Mouse (Mus musculus) liver, embryonic 16.5 days (tissue): ENCODE measurements around the gene Clec16a. TPM values are rescaled to one million over a fixed set of nuclear protein-coding genes. Genes with fewer than 3 reads are reported as not detected.
A peak's percentile ranks its signal among the peaks of the same experiment; 100 is the strongest.

Source experiments
- ATAC-seq: fragments of 200-750 bp; cut with Nextera tagmentation; 2 replicates; pipeline ENCODE4 v1.8.0; 2017; ENCODE audit warnings: low read depth, mild to moderate bottlenecking, moderate number of reproducible peaks, moderate library complexity
- H3K27ac ChIP-seq: fragments of 300-500 bp; sonication (generic); 2 replicates; pipeline ENCODE4 v1.5.1; 2014; ENCODE audit warnings: mild to moderate bottlenecking, low read length
- H3K27me3 ChIP-seq: fragments of 300-500 bp; sonication (generic); 2 replicates; pipeline ENCODE4 v1.6.1; 2014; ENCODE audit warnings: low read depth, low read length, mixed read lengths; ENCODE audit not compliant: control insufficient read depth, insufficient read depth
- H3K36me3 ChIP-seq: fragments of 300-500 bp; sonication (generic); 2 replicates; pipeline ENCODE4 v1.6.1; 2014; ENCODE audit warnings: mild to moderate bottlenecking; ENCODE audit not compliant: control insufficient read depth, insufficient read depth
- H3K4me1 ChIP-seq: fragments of 300-500 bp; sonication (generic); 2 replicates; pipeline ENCODE4 v1.6.1; 2014; ENCODE audit warnings: low read depth, low read length, mixed read lengths; ENCODE audit not compliant: control insufficient read depth
- H3K4me2 ChIP-seq: fragments of 300-500 bp; sonication (generic); 2 replicates; pipeline ENCODE4 v1.6.1; 2014; ENCODE audit warnings: low read depth, low read length, mixed read lengths
- H3K4me3 ChIP-seq: fragments of 300-500 bp; sonication (generic); 2 replicates; pipeline ENCODE4 v1.5.1; 2014; ENCODE audit warnings: low read depth, mild to moderate bottlenecking, low read length
- H3K9ac ChIP-seq: fragments of 300-500 bp; sonication (generic); 2 replicates; pipeline ENCODE4 v1.6.1; 2014; ENCODE audit warnings: low read depth, low read length
- H3K9me3 ChIP-seq: fragments of 300-500 bp; sonication (generic); replicated peaks from 2 replicates; pipeline ENCODE4 v1.6.1; 2016; ENCODE audit warnings: low read length; ENCODE audit not compliant: control insufficient read depth
- WGBS: fragments of 180-500 bp; shearing (Covaris S2); extraction: QIAGEN DNeasy Blood & Tissue Kit; methylation state at CpG from one replicate; pipeline ENCODE4 v1.1.7; 2014; ENCODE audit not compliant: insufficient replicate concordance; 5-methylcytosine and 5-hydroxymethylcytosine counted together
- polyA plus RNA-seq: library from polyadenylated mRNA; unstranded; fragments of >200 nt; fragmentation: Nextera tagmentation; extraction: Ambion mirVana; gene quantifications from 2 replicates; pipeline ENCODE4 v1.2.1, GENCODE M21; 2015

Clec16a gene
- 9.8 and 11.1 TPM in 2 replicates for polyA plus RNA-seq

DNA sequence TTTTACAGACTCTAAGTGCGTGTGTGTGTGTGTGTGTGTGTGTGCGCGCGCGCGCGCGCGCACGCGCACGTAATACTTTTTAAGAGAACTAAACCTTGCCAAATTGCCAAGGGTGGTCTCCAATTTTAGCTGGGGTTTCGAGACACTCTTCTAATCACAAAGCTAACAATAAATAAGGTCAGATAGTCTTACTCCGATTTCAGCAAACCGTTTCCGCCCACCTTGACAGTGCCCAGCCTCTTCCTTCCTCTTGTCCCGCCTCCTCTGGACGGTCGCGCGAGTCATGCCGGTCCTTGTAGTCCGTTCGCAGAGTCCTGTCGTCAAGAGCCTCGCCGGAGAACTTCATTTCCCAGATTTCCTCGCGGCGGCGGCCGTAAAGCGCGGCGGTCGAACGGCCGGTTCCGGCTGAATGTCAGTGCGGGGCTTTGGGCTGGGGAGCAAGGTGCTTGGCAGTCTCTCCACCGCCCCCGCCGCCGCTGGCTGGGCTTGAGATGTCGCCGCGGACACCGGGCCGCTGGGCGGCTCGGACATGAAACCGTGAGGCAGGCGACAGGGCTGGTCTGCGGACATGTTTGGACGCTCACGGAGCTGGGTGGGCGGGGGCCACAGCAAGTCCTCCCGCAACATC is at the start of gene Clec16a:
TSS of gene Clec16a (plus strand) at position 345 of the 628 bp plus-strand sequence.
- peaks cover 22% of the 10 kb centered on the region for H3K4me1 ChIP-seq
- peak; percentile 86 for ATAC-seq
- peak within 1 kb of the TSS; percentile 96 for H3K4me3 ChIP-seq
- H3K36me3 ChIP-seq: no peaks in the 10 kb centered on the region
- H3K4me2 ChIP-seq: peak within 1 kb of the TSS; percentile 90
- WGBS: under 1% methylated on average over 58 of the region's 58 CpGs
- no peaks in the 10 kb centered on the region for H3K27me3 ChIP-seq
- H3K27ac ChIP-seq: 0 out of 2 replicates have a peak within 1 kb of the TSS, but pooled peaks have one; percentile 31
- peak within 1 kb of the TSS; percentile 89 for H3K9ac ChIP-seq
- no peaks in the 10 kb centered on the region for H3K9me3 ChIP-seq

DNA sequence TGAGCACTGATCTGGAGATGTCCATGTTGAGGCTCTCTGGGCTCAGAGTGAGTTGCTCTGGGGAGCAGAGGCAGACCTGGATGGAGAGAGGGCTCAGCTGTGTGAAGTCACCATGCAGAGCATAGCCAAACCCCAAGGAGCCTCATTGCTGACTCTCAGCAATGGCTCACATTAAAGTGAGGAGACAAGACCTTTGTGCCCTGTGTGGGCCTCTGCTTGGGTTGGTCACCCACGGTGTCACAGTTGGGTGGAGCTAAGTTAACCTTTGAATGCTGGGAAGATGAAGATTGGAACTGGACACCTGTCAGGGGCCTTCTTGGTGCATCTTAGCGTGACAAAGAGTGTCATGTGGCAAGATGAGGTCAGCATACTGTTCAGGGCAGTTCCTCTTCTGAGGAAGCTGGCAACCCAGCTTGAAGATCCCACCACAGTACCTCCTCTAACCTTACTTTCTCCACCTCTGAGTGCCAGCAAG is 49.3 kb upstream of the Clec16a start:
- no peak overlapping the region for H3K4me3 ChIP-seq
- H3K36me3 ChIP-seq: no peaks in the 10 kb centered on the region
- H3K9ac ChIP-seq: no peak overlapping the region
- H3K27me3 ChIP-seq: no peaks in the 10 kb centered on the region
- H3K4me1 ChIP-seq: no peaks in the 10 kb centered on the region
- no peaks in the 10 kb centered on the region for H3K9me3 ChIP-seq
- WGBS: 25% methylated on average over 2 of the region's 2 CpGs
- ATAC-seq: no peak
- no peak overlapping the region for H3K27ac ChIP-seq
- no peak overlapping the region for H3K4me2 ChIP-seq

DNA sequence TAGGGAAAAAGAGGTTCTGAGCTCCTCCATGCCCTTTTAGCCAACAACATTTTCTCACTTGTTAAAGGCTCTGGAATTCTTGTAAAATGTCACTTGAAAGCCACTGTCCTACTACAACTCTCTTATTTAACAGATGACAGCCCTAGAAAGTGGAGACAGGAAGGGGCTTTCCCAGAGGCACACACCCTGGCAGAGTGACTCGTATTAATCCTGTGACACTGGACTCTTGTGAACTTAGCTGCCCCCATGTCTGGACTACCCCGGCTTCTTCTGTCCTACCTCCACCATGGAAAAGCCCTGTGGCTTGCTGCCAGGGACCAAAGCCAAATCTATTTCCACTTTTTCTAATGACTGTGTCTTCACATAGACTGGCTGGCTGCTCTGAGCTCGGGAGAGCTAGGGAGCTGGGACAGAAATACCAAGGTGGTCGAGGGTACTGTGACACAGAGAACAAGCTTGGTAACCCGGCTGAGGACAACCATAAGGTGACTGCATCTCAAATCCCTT is 47.0 kb upstream of the Clec16a start:
- WGBS: 42% methylated on average over 5 of the region's 5 CpGs
- Histone ChIP-seq H3K4me2 (no peak overlapping the region), H3K9me3 (no peaks in the 10 kb centered on the region), H3K27ac (no peak overlapping the region), H3K4me3 (no peak overlapping the region), H3K4me1 (no peaks in the 10 kb centered on the region), H3K27me3 (no peaks in the 10 kb centered on the region; the same call in 1 of the 2 replicates), H3K9ac (no peak overlapping the region), H3K36me3 (no peaks in the 10 kb centered on the region)
- no peak for ATAC-seq

DNA sequence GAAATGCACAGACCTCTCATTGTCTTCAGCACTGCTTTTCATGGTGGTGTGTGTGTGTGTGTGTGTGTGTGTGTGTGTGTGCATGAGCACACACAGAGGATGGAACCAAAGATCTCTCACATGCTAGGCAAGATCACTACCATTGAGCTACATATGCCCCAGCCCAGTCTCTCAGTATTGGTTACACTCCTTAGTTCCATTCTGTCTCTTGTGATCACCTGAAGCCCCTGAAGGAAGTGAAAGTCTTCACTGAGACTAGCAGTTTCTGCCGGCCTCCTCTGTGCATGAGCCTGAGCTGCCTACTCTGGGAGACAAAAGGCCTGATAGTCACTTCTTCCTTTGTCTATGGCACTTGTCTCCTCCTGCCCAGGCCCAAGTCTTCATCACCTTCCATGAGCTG is 46.0 kb upstream of the Clec16a start:
- Histone ChIP-seq H3K27me3 (no peaks in the 10 kb centered on the region; the same call in 1 of the 2 replicates), H3K9ac (no peak overlapping the region), H3K27ac (no peak overlapping the region), H3K4me1 (no peaks in the 10 kb centered on the region), H3K4me3 (no peak overlapping the region), H3K4me2 (no peak overlapping the region), H3K36me3 (no peaks in the 10 kb centered on the region), H3K9me3 (no peaks in the 10 kb centered on the region)
- 52% methylated on average over 1 of the region's 1 CpGs for WGBS
- ATAC-seq: no peak

DNA sequence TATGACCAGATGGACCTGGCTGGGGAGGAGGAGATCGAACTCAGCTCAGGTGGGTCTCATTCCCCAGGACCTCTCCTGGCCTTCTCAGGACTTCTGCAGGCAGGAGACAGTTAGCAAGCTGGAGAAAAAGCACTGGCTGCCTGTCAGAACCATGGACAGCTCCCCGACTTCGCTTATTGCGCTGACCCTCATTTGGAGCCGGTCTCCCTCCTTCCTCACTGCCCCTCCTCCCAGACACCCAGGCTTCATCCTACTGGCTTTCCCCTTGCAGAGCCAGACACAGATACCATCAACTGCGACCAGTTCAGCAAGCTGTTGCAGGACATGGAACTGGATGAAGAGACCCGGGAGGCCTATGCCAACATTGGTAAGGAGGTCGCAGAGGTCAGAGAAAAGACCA is 43.3 kb upstream of the Clec16a start:
- no peak overlapping the region for H3K4me2 ChIP-seq
- no peaks in the 10 kb centered on the region for H3K4me1 ChIP-seq
- no peaks in the 10 kb centered on the region; the same call in 1 of the 2 replicates for H3K27me3 ChIP-seq
- no peak for ATAC-seq
- H3K27ac ChIP-seq: no peak overlapping the region
- H3K9me3 ChIP-seq: no peaks in the 10 kb centered on the region
- no peak overlapping the region for H3K9ac ChIP-seq
- H3K4me3 ChIP-seq: no peak overlapping the region
- 8% methylated on average over 8 of the region's 8 CpGs for WGBS
- no peaks in the 10 kb centered on the region for H3K36me3 ChIP-seq

DNA sequence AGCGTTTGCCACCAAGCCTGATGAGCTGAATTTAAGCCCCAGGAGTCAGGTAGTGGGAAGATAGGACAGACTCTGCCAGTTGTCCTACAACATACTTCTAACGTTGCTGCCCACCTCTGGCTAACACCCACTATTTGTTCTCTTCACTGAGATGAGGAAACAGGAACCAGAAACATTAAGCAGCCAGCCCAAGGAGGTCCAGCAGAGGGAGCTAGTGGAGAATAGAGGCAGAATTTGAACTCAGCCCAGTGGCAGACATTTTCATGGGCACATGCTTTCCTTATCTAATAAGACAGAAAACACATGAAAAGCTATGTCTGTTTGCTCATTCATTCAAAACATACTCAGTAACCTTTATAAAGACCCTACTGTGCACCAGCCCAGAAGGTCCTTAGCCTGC is 42.1 kb upstream of the Clec16a start:
- Histone ChIP-seq H3K4me3 (no peak overlapping the region), H3K9me3 (no peaks in the 10 kb centered on the region), H3K36me3 (no peaks in the 10 kb centered on the region), H3K27me3 (no peaks in the 10 kb centered on the region; the same call in 1 of the 2 replicates), H3K27ac (no peak overlapping the region), H3K9ac (no peak overlapping the region), H3K4me2 (no peak overlapping the region), H3K4me1 (no peaks in the 10 kb centered on the region)
- WGBS: 44% methylated on average over 2 of the region's 2 CpGs
- no peak for ATAC-seq

DNA sequence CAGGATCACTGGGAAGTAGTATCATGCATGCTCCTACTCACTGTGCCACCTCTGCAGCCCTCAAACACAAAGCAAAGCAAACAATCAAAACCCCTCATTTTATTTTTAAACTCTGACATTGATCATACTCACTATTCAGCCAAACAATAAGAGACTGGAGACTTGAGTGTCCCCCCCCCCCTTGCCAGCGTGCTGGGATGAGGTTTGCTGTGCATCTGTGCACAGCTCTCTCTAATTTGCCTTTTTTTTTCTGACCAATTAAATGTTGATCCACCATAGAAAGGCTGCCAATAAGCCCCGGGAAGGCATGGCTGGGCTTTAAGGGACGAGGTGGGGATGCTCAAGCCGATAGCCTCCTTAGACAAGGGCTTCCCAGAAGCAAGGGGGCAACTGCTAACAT is 37.7 kb upstream of the Clec16a start:
- H3K4me1 ChIP-seq: no peaks in the 10 kb centered on the region
- H3K4me3 ChIP-seq: no peak overlapping the region
- ATAC-seq: no peak
- WGBS: 46% methylated on average over 4 of the region's 4 CpGs
- no peaks in the 10 kb centered on the region for H3K36me3 ChIP-seq
- no peak overlapping the region for H3K9ac ChIP-seq
- H3K27ac ChIP-seq: no peak overlapping the region
- no peaks in the 10 kb centered on the region for H3K27me3 ChIP-seq
- H3K4me2 ChIP-seq: no peak overlapping the region
- H3K9me3 ChIP-seq: no peaks in the 10 kb centered on the region

DNA sequence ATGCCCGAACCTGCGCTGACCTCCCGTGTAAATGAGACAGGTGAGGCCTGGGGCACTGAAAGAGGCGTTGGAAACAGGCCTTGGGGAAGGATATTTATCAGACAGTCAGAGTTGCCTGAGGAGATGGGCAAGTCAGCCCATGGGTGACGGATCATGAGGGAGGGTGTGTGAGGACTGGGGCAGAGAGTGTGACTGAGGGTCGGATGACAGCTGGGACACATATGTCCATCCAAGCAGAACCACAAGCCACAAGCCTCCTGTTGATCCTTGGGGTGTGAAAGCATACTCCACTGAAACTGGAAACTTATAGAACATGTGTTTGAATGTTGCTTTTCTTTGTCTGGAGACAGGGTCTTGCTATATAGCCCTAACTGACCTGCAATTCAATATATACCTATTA is 36.4 kb upstream of the Clec16a start:
- ATAC-seq: no peak
- H3K9ac ChIP-seq: no peak overlapping the region
- H3K27me3 ChIP-seq: no peaks in the 10 kb centered on the region
- no peak overlapping the region for H3K4me2 ChIP-seq
- H3K4me1 ChIP-seq: no peaks in the 10 kb centered on the region
- no peak overlapping the region for H3K4me3 ChIP-seq
- WGBS: 34% methylated on average over 6 of the region's 6 CpGs
- no peaks in the 10 kb centered on the region for H3K36me3 ChIP-seq
- H3K27ac ChIP-seq: no peak overlapping the region
- no peaks in the 10 kb centered on the region for H3K9me3 ChIP-seq

DNA sequence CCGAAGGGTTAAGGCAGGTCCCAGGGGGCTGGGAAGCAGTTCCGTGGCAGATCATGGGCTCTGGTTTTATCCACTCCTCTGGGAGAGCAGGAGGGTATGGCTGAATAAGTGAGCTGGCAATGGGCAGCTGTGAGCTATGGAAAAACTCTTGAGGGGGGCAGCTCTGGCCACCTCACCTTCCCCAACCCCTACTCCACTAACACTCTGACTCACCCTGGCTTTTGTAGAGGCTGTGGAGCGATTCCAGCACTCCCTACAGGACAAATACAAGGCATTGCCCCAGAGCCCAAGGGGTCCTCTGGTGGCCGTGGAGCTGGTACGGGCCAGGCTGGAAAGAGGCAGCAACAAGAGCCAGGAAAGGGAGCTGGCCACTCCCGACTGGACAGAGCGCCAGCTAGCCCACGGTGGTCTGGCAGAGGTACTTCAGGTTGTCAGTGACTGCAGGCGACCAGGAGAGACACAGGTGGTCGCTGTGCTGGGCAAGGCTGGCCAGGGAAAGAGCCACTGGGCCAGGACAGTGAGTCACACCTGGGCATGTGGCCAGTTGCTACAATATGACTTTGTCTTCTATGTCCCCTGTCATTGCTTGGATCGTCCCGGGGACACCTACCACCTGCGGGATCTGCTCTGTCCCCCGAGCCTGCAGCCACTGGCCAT is 34.5 kb upstream of the Clec16a start:
- WGBS: 47% methylated on average over 14 of the region's 14 CpGs

More for the DNA sequence above, 34.5 kb upstream of the Clec16a start:
- Histone ChIP-seq H3K9me3 (no peaks in the 10 kb centered on the region), H3K4me1 (no peaks in the 10 kb centered on the region), H3K9ac (no peak overlapping the region), H3K4me3 (no peak overlapping the region), H3K4me2 (no peak overlapping the region), H3K27me3 (no peaks in the 10 kb centered on the region), H3K36me3 (no peaks in the 10 kb centered on the region), H3K27ac (no peak overlapping the region)
- ATAC-seq: no peak
